Mouse (Mus musculus) CH12.LX (cell line): Measurements from ENCODE around the gene Il2rb. TPM values are rescaled to one million over a fixed set of nuclear protein-coding genes. Genes with fewer than 3 reads are reported as not detected.

Experiments used
- DNase-seq: peaks from one replicate; pipeline ENCODE4 v3.0.0-alpha.2; 2013; ENCODE audit errors: extremely low read depth
- H3K27ac ChIP-seq: 2 replicates; pipeline ENCODE4 v1.5.1; 2012; ENCODE audit warnings: low read depth, mild to moderate bottlenecking, control low read depth, moderate library complexity; ENCODE audit not compliant: insufficient read depth
- H3K27me3 ChIP-seq: replicated peaks from 2 replicates; pipeline ENCODE3; 2012; ENCODE audit warnings: inconsistent platforms
- H3K36me3 ChIP-seq, 2 experiments: replicated peaks in 1 of 2; 2 replicates each; pipeline versions ENCODE3 to v1.6.1; 2012; ENCODE audit warnings: inconsistent platforms in 1 of 2, low read length in 1 of 2, mild to moderate bottlenecking in 1 of 2, mixed read lengths in 1 of 2, moderate library complexity in 1 of 2; ENCODE audit not compliant: control insufficient read depth in 1 of 2, insufficient read depth in 1 of 2
- H3K4me1 ChIP-seq, 2 experiments: 2 replicates each; pipeline ENCODE4 v1.6.1; 2012; ENCODE audit warnings: inconsistent platforms in 1 of 2, moderate library complexity in 1 of 2; ENCODE audit not compliant: insufficient read depth in 2 of 2, control insufficient read depth in 1 of 2
- H3K4me2 ChIP-seq: 2 replicates; pipeline ENCODE4 v1.6.1; 2012; ENCODE audit warnings: low read depth, mild to moderate bottlenecking, control low read depth; ENCODE audit not compliant: poor library complexity, insufficient read depth, severe bottlenecking
- H3K4me3 ChIP-seq, 3 experiments: fragments of 150-350 bp in 1 of 3; sonication (generic) in 1 of 3; replicated peaks in 1 of 3; 2 replicates each; pipeline versions ENCODE3 to v1.5.1; 2011 to 2012; ENCODE audit warnings: low read depth in 2 of 3, low read length in 2 of 3, mild to moderate bottlenecking in 2 of 3, moderate library complexity in 2 of 3, control low read depth in 1 of 3, improper control_type of control experiment in 1 of 3, inconsistent platforms in 1 of 3, mixed read lengths in 1 of 3; ENCODE audit not compliant: poor library complexity in 1 of 3
- H3K79me2 ChIP-seq: replicated peaks from 2 replicates; pipeline ENCODE4 v1.6.1; 2012; ENCODE audit warnings: mild to moderate bottlenecking, moderate library complexity; ENCODE audit not compliant: control insufficient read depth, poor library complexity, insufficient read depth, severe bottlenecking; ENCODE audit errors: extremely low read depth
- H3K9ac ChIP-seq: 2 replicates; pipeline ENCODE4 v1.6.1; 2012; ENCODE audit warnings: low read depth, mild to moderate bottlenecking, control low read depth, moderate library complexity; ENCODE audit not compliant: insufficient read depth
- H3K9me3 ChIP-seq: replicated peaks from 2 replicates; pipeline ENCODE3; 2012; ENCODE audit warnings: low read length, inconsistent platforms, mixed read lengths
- BHLHE40 ChIP-seq: IDR thresholded peaks from 2 replicates; pipeline ENCODE4 v1.6.1; 2011; ENCODE audit warnings: mild to moderate bottlenecking, low read depth, low read length, improper control_type of control experiment
- CHD1 ChIP-seq: IDR thresholded peaks from 2 replicates; pipeline ENCODE4 v1.6.1; 2012; ENCODE audit warnings: low read depth, low read length, improper control_type of control experiment, inconsistent platforms
- CHD2 ChIP-seq: IDR thresholded peaks from 2 replicates; pipeline ENCODE4 v1.6.1; 2011; ENCODE audit warnings: low read length, improper control_type of control experiment
- CTCF ChIP-seq, 2 experiments: IDR thresholded peaks in 1 of 2; conservative IDR thresholded peaks in 1 of 2; 2 replicates each; pipeline ENCODE4 v1.5.1; 2011 to 2012; ENCODE audit warnings: low read depth in 2 of 2, low read length in 2 of 2, improper control_type of control experiment in 1 of 2, inconsistent platforms in 1 of 2, mild to moderate bottlenecking in 1 of 2, moderate library complexity in 1 of 2
- ELF1 ChIP-seq: IDR thresholded peaks from 2 replicates; pipeline ENCODE4 v1.6.1; 2014; ENCODE audit warnings: low read depth, mild to moderate bottlenecking, inconsistent platforms, low read length, improper control_type of control experiment
- EP300 ChIP-seq: IDR thresholded peaks from 2 replicates; pipeline ENCODE4 v1.6.1; 2011; ENCODE audit warnings: low read length, improper control_type of control experiment
- GABPA ChIP-seq: IDR thresholded peaks from 2 replicates; pipeline ENCODE4 v1.6.1; 2012; ENCODE audit warnings: low read depth, low read length, improper control_type of control experiment, inconsistent platforms; ENCODE audit not compliant: insufficient replicate concordance
- HCFC1 ChIP-seq: IDR thresholded peaks from 2 replicates; pipeline ENCODE4 v1.6.1; 2012; ENCODE audit warnings: low read depth, mild to moderate bottlenecking, inconsistent platforms, low read length, improper control_type of control experiment
- IRF4 ChIP-seq: IDR thresholded peaks from 2 replicates; pipeline ENCODE4 v1.6.1; 2014; ENCODE audit warnings: low read depth, mild to moderate bottlenecking, inconsistent platforms, low read length, improper control_type of control experiment
- JUN ChIP-seq: IDR thresholded peaks from 2 replicates; pipeline ENCODE4 v1.6.1; 2011; ENCODE audit warnings: low read depth, mild to moderate bottlenecking, low read length, improper control_type of control experiment, moderate library complexity; ENCODE audit not compliant: insufficient read depth
- JUND ChIP-seq: conservative IDR thresholded peaks from 2 replicates; pipeline ENCODE4 v1.6.1; 2011; ENCODE audit warnings: low read depth, low read length, improper control_type of control experiment
- MAFK ChIP-seq: IDR thresholded peaks from 2 replicates; pipeline ENCODE4 v1.6.1; 2011; ENCODE audit warnings: low read length, improper control_type of control experiment; ENCODE audit not compliant: insufficient replicate concordance
- MAX ChIP-seq: IDR thresholded peaks from 2 replicates; pipeline ENCODE4 v1.6.1; 2011; ENCODE audit warnings: low read length, improper control_type of control experiment
- MAZ ChIP-seq: IDR thresholded peaks from 2 replicates; pipeline ENCODE4 v1.6.1; 2012; ENCODE audit warnings: low read depth, mild to moderate bottlenecking, inconsistent platforms, low read length, improper control_type of control experiment, moderate library complexity
- MEF2A ChIP-seq: IDR thresholded peaks from 2 replicates; pipeline ENCODE4 v1.6.1; 2014; ENCODE audit warnings: low read depth, mild to moderate bottlenecking, inconsistent platforms, low read length, improper control_type of control experiment, borderline replicate concordance
- MXI1 ChIP-seq: IDR thresholded peaks from 2 replicates; pipeline ENCODE4 v1.6.1; 2011; ENCODE audit warnings: mild to moderate bottlenecking, low read depth, low read length, improper control_type of control experiment
- MYC ChIP-seq: IDR thresholded peaks from 2 replicates; pipeline ENCODE4 v1.6.1; 2011; ENCODE audit warnings: low read depth, mild to moderate bottlenecking, improper control_type of control experiment, low read length
- POLR2A ChIP-seq: IDR thresholded peaks from 2 replicates; pipeline ENCODE4 v1.6.1; 2011; ENCODE audit warnings: low read depth, mild to moderate bottlenecking, improper control_type of control experiment, low read length
- POLR2AphosphoS2 ChIP-seq: IDR thresholded peaks from 2 replicates; pipeline ENCODE4 v1.6.1; 2011; ENCODE audit warnings: low read depth, low read length, improper control_type of control experiment
- RAD21 ChIP-seq: IDR thresholded peaks from 2 replicates; pipeline ENCODE4 v1.6.1; 2011; ENCODE audit warnings: low read depth, mild to moderate bottlenecking, low read length, improper control_type of control experiment, moderate library complexity
- SIN3A ChIP-seq: IDR thresholded peaks from 2 replicates; pipeline ENCODE4 v1.6.1; 2012; ENCODE audit warnings: low read length, improper control_type of control experiment, inconsistent platforms
- SMC3 ChIP-seq: IDR thresholded peaks from 2 replicates; pipeline ENCODE4 v1.6.1; 2011; ENCODE audit warnings: low read depth, low read length, improper control_type of control experiment
- TBP ChIP-seq: conservative IDR thresholded peaks from 2 replicates; pipeline ENCODE4 v1.6.1; 2011; ENCODE audit warnings: low read depth, low read length, improper control_type of control experiment
- TCF12 ChIP-seq: IDR thresholded peaks from 2 replicates; pipeline ENCODE4 v1.6.1; 2014; ENCODE audit warnings: low read depth, mild to moderate bottlenecking, inconsistent platforms, low read length, improper control_type of control experiment
- USF1 ChIP-seq: IDR thresholded peaks from 2 replicates; pipeline ENCODE4 v1.6.1; 2014; ENCODE audit warnings: low read depth, mild to moderate bottlenecking, inconsistent platforms, low read length, improper control_type of control experiment
- ZKSCAN1 ChIP-seq: IDR thresholded peaks from 2 replicates; pipeline ENCODE4 v1.6.1; 2012; ENCODE audit warnings: low read depth, inconsistent platforms, low read length, improper control_type of control experiment, borderline replicate concordance
- dilution Hi-C: fragments of 300-500 bp; cut with MboI; formaldehyde crosslinking; loops from 2 replicates; pipeline ENCODE4 v1.14.3; 2020; ENCODE audit warnings: low sequenced_read_pairs; ENCODE audit not compliant: extremely low pct_unique_long_range_greater_than_20kb, extremely low pct_ligation_motif_present
- in situ Hi-C: fragments of 300-500 bp; cut with MboI; formaldehyde crosslinking; loops from 3 replicates; pipeline ENCODE4 v1.14.3; 2019; ENCODE audit warnings: low sequenced_read_pairs, low pct_ligation_motif_present, low pct_unique_long_range_greater_than_20kb, mixed read lengths
- polyA plus RNA-seq: library from polyadenylated mRNA; unstranded; fragments of >175 nt; gene quantifications from 2 replicates; pipeline ENCODE4 v1.2.1, GENCODE M21; 2012; ENCODE audit warnings: low read depth; ENCODE audit not compliant: insufficient read length
- total RNA-seq, 2 experiments: library from RNA; depleted of rRNA; stranded (reverse); fragments of 300-350 nt in 1 of 2; fragments of >200 nt in 1 of 2; gene quantifications; 2 replicates each; pipeline ENCODE4 v1.2.3; 2012 to 2014

The Il2rb gene
- total and polyA plus RNA-seq, 3 experiments: 31.2 to 60.0 (median 32.1) TPM

- TF ChIP-seq ELF1 (no peak), TBP (no peak), RAD21 (peak; percentile 80), TCF12 (no peak), IRF4 (peak; percentile 51; the same call in 1 of the 2 replicates), MXI1 (no peak), JUN (no peak), CTCF (conservative IDR thresholded peaks at IDR 0.05 in 1 of 2, IDR thresholded peaks at IDR 0.05 in 1 of 2; ENCODE audit: low read depth in 2 of 2, low read length in 2 of 2) (peak; percentile 84 to 92), SIN3A (peak; percentile 66), HCFC1 (0 out of 2 replicates have a peak, but pooled peaks have one; percentile 21), MAZ (0 out of 2 replicates have a peak, but pooled peaks have one; percentile 38), EP300 (peak; percentile 63)
- TF ChIP-seq, all 38 proteins: peak for 16
Observed at GRCm38 (mm10) chr15:78447746-78448535, 47.1 kb downstream of the Il2rb start (continued).

GRCm38 (mm10) chr15:78447121-78447520 is 48.0 kb downstream of the Il2rb start:
- Histone ChIP-seq H3K9ac (no peak overlapping the region), H3K36me3 (no peaks in the 10 kb centered on the region)
- DNase-seq: no peak
- TF ChIP-seq MAFK (no peak), MEF2A (no peak), BHLHE40 (no peak), CHD2 (no peak), MAX (no peak), USF1 (no peak), SMC3 (no peak), ELF1 (no peak), ZKSCAN1 (no peak), TCF12 (no peak), JUND (no peak), MYC (no peak), EP300 (no peak), GABPA (no peak), POLR2AphosphoS2 (no peak), CHD1 (no peak), POLR2A (no peak)
- TF ChIP-seq, all 38 proteins: peak for 0
- dilution Hi-C loops: no loop called here
- H3K27ac ChIP-seq: no peak overlapping the region
- peaks cover 3% of the 10 kb centered on the region for H3K9me3 ChIP-seq
- H3K4me2 ChIP-seq: no peak overlapping the region
- H3K79me2 ChIP-seq: no peaks in the 10 kb centered on the region
- no peak overlapping the region for H3K4me3 ChIP-seq
- in situ Hi-C loops: loop anchor here (5.0 to 25.0 kb wide), 3 partner anchors 65 to 290 kb away; partner anchors contain the start of gene C1qtnf6
- H3K27me3 ChIP-seq: no peaks in the 10 kb centered on the region
- peaks cover 32 to 55% of the 10 kb centered on the region in 2 experiments for H3K4me1 ChIP-seq
